Mouse (Mus musculus): ENCODE data around the gene Nkpd1. TPM values are rescaled to one million over a fixed set of nuclear protein-coding genes. Genes with fewer than 3 reads are reported as not detected.

The Nkpd1 gene
- polyA plus RNA-seq, 1 experiment from 2014 or later = not detected

DNA sequence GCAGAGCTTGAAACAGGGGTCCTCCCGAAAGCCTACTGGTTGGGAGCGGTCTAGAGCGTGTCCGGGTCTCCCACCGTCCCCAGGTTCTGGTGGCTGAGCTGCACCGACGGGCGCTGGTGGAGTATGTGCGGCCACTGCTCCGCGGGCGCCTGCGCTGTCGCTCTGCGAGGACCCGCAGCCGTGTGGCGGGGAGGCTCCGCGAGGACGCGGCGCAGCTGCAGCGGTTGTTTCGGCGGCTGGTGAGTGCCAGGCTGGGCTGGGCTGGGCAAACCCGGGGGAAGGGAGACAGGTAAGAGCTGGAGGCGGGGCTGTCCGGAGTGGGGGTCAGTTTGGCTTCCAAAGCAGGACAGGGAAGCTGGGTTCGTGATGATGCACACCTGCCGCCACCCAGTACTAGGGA is 28.1 kb upstream of the Nkpd1 start:
- Histone ChIP-seq H3K9me3 (replicated peaks) (no peaks in the 10 kb centered on the region), H3K27me3 (peaks cover 50% of the 10 kb centered on the region), H3K36me3 (no peaks in the 10 kb centered on the region), H3K4me3 (peak overlapping the region; percentile 26), H3K4me2 (peak overlapping the region; percentile 36), H3K4me1 (replicated peaks) (peaks cover 18% of the 10 kb centered on the region), H3K27ac (no peak overlapping the region), H3K9ac (no peak overlapping the region)
- ATAC-seq (replicated peaks; ENCODE audit: insufficient number of reproducible peaks, insufficient read depth, low FRiP score, low read depth) = no peak; the same call in 1 of the 2 replicates
- WGBS = 22% methylated on average over 31 of the region's 31 CpGs

DNA sequence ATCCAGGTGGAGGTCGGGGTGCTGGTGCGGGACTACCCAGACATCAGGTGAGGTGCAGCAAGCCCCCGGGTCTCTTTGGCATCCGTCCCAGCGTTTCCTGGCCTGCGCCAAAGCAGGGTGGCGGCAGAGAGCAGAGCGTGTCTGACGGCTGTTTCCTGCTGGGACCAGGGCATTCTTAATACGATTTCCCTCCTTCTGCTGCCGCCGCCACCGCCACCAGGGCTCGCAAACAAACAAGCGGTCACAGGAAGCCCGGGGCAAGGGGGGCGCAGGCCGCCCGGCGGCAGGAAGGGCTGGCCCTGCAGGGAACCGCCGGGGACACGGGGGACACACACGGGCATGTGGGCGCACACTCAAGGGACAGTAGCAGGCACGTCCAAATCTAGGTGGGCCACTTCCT is 25.9 kb upstream of the Nkpd1 start:
- Histone ChIP-seq H3K9ac (peak overlapping the region; percentile 53), H3K27me3 (peaks cover 47% of the 10 kb centered on the region), H3K9me3 (replicated peaks) (no peaks in the 10 kb centered on the region), H3K27ac (0 out of 2 replicates have a peak overlapping the region, but pooled peaks have one; percentile 21), H3K36me3 (no peaks in the 10 kb centered on the region), H3K4me2 (peak overlapping the region; percentile 72), H3K4me1 (replicated peaks) (peaks cover 29% of the 10 kb centered on the region), H3K4me3 (peak overlapping the region; percentile 43)
- WGBS = 3% methylated on average over 26 of the region's 26 CpGs
- no peak for ATAC-seq (replicated peaks; ENCODE audit: insufficient number of reproducible peaks, insufficient read depth, low FRiP score, low read depth)

DNA sequence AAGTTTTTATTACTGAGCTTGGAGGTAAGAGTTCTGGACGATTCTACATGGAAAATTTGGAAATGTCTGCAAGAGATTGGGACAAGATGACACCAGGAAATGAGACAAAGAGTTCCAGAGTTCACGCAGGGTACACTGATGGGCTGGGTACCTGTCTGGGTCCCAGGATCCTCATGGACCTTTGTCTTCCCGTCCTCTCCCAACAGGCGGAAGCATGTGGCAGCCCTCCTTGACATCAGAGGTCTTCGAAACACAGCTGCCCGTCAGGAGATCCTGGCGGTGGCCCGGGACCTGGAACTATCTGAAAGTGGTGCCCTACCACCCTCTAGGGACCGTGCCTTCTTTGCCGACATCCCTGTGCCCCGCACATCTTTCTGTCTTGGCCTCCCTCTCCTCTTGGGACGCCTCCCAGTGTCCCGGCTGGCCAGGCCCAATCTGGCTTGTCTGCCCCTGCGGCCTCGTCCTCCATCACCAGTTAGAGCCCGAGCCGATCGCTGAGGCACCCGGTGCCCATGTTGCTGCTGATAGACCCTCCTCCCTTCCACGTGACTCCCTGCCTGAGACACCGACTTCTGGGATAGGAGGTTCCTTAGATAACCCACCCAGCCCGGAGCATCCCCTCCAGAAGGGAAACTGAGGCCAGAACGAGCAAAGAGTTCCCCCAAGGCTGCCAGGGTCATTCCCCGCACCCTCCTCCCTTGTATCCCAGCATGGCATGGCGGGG is 22.7 kb upstream of the Nkpd1 start:
- H3K9me3 ChIP-seq (replicated peaks) = no peaks in the 10 kb centered on the region
- no peak overlapping the region for H3K9ac ChIP-seq
- no peak overlapping the region for H3K4me2 ChIP-seq
- peaks cover 18% of the 10 kb centered on the region for H3K27me3 ChIP-seq
- H3K4me1 ChIP-seq (replicated peaks) = peaks cover 24% of the 10 kb centered on the region
- 73% methylated on average over 25 of the region's 25 CpGs for WGBS
- ATAC-seq (replicated peaks; ENCODE audit: insufficient number of reproducible peaks, insufficient read depth, low FRiP score, low read depth) = no peak
- no peak overlapping the region for H3K27ac ChIP-seq
- H3K36me3 ChIP-seq = no peaks in the 10 kb centered on the region
- H3K4me3 ChIP-seq = no peak overlapping the region

DNA sequence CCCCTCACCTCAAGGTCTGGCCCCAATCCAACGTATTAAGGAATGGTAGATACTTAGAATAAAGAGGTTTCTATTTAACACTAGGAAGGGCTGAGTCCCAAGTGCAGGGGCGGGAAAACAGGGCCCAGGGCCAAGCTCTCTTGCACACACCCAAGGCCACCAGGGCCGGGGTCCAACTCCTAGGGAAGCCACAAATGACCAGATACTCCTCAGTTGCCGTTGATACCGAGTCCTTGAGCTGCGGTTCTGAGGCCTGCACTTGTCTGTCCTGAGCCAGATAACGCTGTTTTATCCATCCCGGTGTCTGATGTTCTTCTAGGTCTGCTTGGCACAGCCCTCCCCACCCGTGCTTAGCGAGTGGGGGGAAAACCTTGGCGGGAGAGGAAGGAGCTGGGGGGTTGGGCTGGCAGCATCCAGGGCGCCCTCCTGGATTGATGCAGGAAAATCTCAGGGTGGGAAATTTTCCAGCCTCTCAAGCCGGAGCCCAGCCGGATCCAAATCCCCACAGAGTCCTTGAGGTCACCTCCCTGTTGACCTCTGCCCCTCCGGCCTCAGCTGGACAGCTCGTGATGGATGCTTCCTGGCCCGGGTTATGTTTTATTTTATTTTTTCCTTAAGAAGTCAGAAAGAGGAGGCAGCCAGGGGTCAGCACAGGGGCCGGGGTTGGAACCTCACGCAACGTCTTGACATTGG is 22.0 kb upstream of the Nkpd1 start:
- Histone ChIP-seq H3K9me3 (replicated peaks) (no peaks in the 10 kb centered on the region), H3K27me3 (peaks cover 12% of the 10 kb centered on the region), H3K4me3 (no peak overlapping the region), H3K36me3 (no peaks in the 10 kb centered on the region), H3K9ac (no peak overlapping the region), H3K4me2 (no peak overlapping the region), H3K27ac (no peak overlapping the region), H3K4me1 (replicated peaks) (peaks cover 24% of the 10 kb centered on the region)
- 60% methylated on average over 20 of the region's 20 CpGs for WGBS
- ATAC-seq (replicated peaks; ENCODE audit: insufficient number of reproducible peaks, insufficient read depth, low FRiP score, low read depth) = no peak

DNA sequence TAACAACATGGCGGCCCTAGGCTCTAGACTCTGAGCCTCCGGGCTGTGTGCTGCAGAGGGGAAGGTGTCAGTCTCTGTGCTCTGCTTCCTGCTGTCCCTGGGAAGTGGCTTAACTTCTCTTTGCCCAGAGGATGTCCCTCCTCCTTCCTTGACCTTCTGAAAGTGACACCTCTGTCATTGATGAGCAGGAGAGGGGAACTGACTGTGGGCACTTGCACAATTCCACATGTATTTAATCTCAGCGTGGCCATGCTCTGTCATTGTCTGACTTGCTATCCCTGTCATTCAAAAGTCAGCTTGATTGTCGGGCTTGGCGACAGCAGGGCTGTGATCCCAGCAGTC is 21.5 kb upstream of the Nkpd1 start:
- ATAC-seq (replicated peaks; ENCODE audit: insufficient number of reproducible peaks, insufficient read depth, low FRiP score, low read depth) = no peak

DNA sequence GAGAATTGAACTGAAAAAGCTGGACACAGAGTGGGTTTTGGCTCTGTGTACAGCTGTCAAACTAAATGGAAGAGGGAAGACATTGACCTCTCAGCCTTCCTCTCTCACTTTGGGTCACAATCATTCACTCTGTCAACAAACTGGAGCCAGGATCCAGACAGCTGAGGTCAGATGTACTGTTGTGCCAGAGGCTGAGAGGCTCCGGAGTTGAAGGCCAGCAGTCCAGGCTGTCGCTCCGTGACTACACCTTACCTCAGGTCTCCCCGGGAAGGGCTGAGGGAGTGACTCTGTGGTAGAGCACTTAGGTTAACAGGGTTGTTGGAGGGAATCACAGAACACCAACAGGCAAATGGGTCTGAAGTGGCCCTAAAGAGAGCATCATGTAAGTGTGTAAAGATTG is 19.3 kb upstream of the Nkpd1 start:
- peaks cover 11% of the 10 kb centered on the region for H3K4me1 ChIP-seq (replicated peaks)
- H3K9me3 ChIP-seq (replicated peaks) = no peaks in the 10 kb centered on the region
- no peaks in the 10 kb centered on the region for H3K36me3 ChIP-seq
- H3K27me3 ChIP-seq = no peaks in the 10 kb centered on the region
- H3K9ac ChIP-seq = no peak overlapping the region
- no peak overlapping the region for H3K4me2 ChIP-seq
- H3K4me3 ChIP-seq = no peak overlapping the region
- 60% methylated on average over 4 of the region's 4 CpGs for WGBS
- H3K27ac ChIP-seq = no peak overlapping the region
- ATAC-seq (replicated peaks; ENCODE audit: insufficient number of reproducible peaks, insufficient read depth, low FRiP score, low read depth) = no peak

More for the DNA sequence above, 21.5 kb upstream of the Nkpd1 start:
- H3K4me2 ChIP-seq = no peak overlapping the region
- no peaks in the 10 kb centered on the region for H3K9me3 ChIP-seq (replicated peaks)
- H3K9ac ChIP-seq = no peak overlapping the region
- H3K4me3 ChIP-seq = no peak overlapping the region
- no peaks in the 10 kb centered on the region for H3K36me3 ChIP-seq
- peaks cover 7% of the 10 kb centered on the region for H3K27me3 ChIP-seq
- WGBS = 75% methylated on average over 5 of the region's 5 CpGs
- no peak overlapping the region for H3K27ac ChIP-seq
- peaks cover 24% of the 10 kb centered on the region for H3K4me1 ChIP-seq (replicated peaks)

DNA sequence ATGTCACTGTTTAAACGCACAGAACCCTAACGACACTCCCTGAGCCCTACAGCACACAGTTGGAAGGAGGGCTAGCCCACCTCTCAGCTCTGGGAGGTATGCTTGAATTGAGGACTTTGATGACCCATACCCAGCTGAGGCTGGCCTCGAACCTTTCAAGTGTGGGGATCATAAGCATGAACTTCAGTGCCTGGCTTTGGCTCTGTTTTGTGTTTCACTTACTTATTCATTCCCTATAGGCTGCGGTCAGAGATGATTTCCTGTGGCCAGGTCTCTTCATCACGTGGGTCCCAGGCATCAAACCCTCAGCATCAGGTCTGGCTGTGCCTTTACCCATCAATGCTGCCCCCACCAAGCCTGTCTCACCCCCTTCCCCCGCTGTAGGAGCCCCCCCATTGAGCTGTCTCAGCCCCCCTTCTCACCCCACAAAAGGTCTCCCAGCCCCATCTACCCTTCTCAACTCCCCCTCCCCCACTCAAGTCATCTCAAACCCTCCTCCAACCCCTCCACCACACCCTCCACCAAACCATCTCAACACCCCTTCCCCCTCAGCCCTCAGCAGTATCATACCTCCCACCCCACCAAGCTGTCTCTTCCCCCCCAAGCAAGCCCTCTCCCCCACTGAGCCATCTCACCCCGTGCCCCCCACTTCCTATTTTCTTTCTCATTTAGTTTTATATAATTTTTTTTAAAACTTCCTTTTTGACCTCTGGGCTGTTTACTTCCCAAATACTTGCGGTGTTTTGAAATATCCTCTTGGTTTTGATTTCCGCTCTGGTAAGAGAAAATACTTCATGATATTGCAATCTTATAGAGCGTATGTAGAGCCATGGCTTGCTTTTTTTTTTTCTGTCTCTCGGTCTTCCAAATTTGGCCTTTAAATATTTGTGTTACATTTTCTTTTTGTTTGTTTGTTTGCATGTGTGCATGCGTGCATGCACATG is 16.9 kb upstream of the Nkpd1 start:
- H3K4me3 ChIP-seq = no peak overlapping the region
- H3K36me3 ChIP-seq = no peaks in the 10 kb centered on the region
- H3K9me3 ChIP-seq (replicated peaks) = no peaks in the 10 kb centered on the region
- H3K4me2 ChIP-seq = no peak overlapping the region
- WGBS = 66% methylated on average over 12 of the region's 12 CpGs
- no peak for ATAC-seq (replicated peaks; ENCODE audit: insufficient number of reproducible peaks, insufficient read depth, low FRiP score, low read depth)
- H3K27ac ChIP-seq = no peak overlapping the region
- no peak overlapping the region for H3K9ac ChIP-seq
- H3K4me1 ChIP-seq (replicated peaks) = peaks cover 6% of the 10 kb centered on the region
- no peaks in the 10 kb centered on the region for H3K27me3 ChIP-seq

DNA sequence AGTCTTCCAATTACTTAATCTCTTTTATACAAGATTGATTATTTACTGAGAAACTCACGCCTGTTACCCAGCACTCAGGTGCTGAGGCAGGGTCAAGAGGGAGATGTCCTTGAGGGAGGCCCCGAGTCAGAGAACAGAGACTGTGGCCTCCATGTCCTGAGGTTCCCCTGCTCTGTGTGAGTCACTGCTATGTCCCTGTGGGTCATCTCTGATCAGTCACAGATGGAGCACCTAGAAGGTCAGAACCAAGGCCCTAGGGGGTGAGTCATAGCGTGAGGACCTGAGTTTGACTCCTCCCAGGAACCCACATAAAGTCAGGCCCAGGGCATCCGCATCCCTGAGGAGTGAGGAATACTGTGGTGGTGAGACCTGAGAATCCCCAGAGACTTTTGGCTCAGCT is 16.0 kb upstream of the Nkpd1 start:
- Histone ChIP-seq H3K9ac (no peak overlapping the region), H3K27ac (no peak overlapping the region), H3K9me3 (replicated peaks) (no peaks in the 10 kb centered on the region), H3K4me1 (replicated peaks) (peaks cover 7% of the 10 kb centered on the region), H3K27me3 (no peaks in the 10 kb centered on the region), H3K4me2 (no peak overlapping the region), H3K4me3 (no peak overlapping the region), H3K36me3 (no peaks in the 10 kb centered on the region)
- no peak for ATAC-seq (replicated peaks; ENCODE audit: insufficient number of reproducible peaks, insufficient read depth, low FRiP score, low read depth)
- WGBS = 76% methylated on average over 4 of the region's 4 CpGs

DNA sequence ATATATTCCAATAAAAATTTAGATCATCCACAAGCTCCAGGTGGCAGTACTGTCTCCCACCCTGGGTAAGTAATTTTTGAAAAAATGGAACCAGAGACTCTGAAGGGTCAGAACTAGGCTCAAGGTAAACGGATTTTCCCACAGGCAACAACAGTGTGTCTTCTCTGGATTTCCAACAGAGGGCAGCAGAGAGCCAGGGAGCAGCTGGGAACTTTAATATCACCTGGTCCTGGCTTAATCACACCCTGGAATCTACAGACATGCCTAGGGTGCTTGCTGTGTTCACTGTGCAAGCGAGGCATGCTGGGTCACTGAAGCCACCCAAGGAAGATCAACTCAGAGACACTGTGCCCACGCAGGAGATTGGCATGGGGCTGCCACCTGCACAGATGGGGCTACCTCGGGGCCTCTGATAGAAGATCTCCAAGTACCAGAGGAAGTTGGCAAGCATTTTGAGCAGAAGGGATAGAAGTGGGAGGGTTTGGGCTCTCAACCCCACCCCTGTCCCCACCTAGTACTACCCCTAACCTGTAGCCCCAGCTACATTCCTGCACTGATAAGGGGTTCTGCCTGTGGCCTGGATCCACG is 14.1 kb upstream of the Nkpd1 start:
- Histone ChIP-seq H3K27ac (no peak overlapping the region), H3K9me3 (replicated peaks) (no peaks in the 10 kb centered on the region), H3K27me3 (no peaks in the 10 kb centered on the region), H3K4me2 (no peak overlapping the region), H3K9ac (no peak overlapping the region), H3K36me3 (no peaks in the 10 kb centered on the region), H3K4me1 (replicated peaks) (peaks cover 19% of the 10 kb centered on the region), H3K4me3 (no peak overlapping the region)
- WGBS = 21% methylated on average over 5 of the region's 5 CpGs
- no peak for ATAC-seq (replicated peaks; ENCODE audit: insufficient number of reproducible peaks, insufficient read depth, low FRiP score, low read depth)

DNA sequence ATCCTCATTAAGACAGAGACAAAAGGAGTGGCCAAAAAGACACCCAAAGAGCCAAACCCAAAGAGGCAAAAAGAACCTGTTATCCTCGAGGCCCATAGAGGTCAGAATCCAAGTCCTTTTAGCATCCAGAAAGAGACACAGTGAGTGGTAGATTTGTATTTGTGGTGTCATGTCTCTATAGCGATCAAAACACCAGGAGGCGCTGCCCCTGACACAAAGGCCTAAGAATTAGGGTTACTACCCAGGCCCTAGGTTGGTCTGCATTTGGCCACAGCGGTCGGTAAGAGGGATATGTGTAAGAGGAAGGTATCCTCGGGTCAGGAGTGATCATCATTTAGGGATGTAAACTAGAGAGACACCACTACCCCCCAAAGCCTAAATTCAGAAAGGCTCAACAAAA is 11.3 kb upstream of the Nkpd1 start:
- WGBS = 36% methylated on average over 6 of the region's 6 CpGs
- H3K36me3 ChIP-seq = no peaks in the 10 kb centered on the region
- no peak overlapping the region for H3K4me3 ChIP-seq
- no peaks in the 10 kb centered on the region for H3K9me3 ChIP-seq (replicated peaks)
- peak overlapping the region; percentile 90; the same call in 1 of the 2 replicates for H3K4me2 ChIP-seq
- no peaks in the 10 kb centered on the region for H3K27me3 ChIP-seq
- H3K4me1 ChIP-seq (replicated peaks) = peaks cover 28% of the 10 kb centered on the region
- H3K9ac ChIP-seq = no peak overlapping the region
- ATAC-seq (replicated peaks; ENCODE audit: insufficient number of reproducible peaks, insufficient read depth, low FRiP score, low read depth) = no peak
- no peak overlapping the region for H3K27ac ChIP-seq

Data from heart, embryonic 15.5 days (tissue).